ENCODE assay signal across 8 mouse cellular contexts in the genomic region with DNA sequence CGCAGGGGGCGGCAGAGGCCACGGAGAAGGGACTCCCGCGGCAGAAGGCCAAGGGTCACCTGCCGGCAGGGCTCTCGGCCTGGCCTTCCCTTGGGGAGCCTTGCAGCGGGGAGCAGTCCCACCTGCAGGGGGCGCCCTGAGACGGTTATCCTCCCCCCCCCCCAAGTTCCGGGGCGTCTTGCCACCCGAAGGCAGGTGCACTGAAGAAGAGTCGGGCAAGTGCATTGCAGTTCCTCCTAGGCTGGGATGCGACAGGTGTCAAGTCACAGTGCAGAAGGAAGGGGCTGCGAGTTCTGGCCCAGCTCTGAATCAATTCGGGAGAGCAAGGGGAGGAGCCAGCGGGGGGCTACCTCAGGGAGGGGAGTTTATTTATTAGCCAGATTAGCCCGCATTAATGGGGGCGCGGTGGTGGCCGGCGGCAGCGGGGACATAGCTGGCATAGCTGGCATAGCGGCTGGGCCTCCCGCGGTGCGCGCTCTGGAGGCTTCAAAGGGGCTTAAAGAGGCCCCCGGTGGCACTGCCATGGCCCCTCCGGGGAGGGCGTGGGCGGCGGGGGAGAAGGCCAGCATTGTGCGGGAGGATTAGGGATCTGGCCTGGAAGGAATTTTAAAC.
A peak's percentile ranks its signal among the peaks of the same experiment; 100 is the strongest.
DNase-seq lines count a peak whose midpoint lies in the region; ATAC-seq and TF ChIP-seq lines count a peak whose summit lies in the region.

No protein-coding gene starts in this region.

- H3K9ac ChIP-seq in hindbrain, embryonic 15.5 days: no peak overlapping the region
- no peak overlapping the region for H3K9ac ChIP-seq in liver, adult 2 months (ENCODE audit: low read depth, low read length)

- H3K27ac ChIP-seq in hindbrain, embryonic 15.5 days (replicated peaks): no peak overlapping the region
- no peak overlapping the region for H3K27ac ChIP-seq in liver, adult 2 months (replicated peaks; ENCODE audit: insufficient read depth, low read depth, low read length)

- peak overlapping the region; percentile 26 for H3K4me2 ChIP-seq in hindbrain, embryonic 15.5 days

- TF ChIP-seq CTCF in lung, adult 2 months (IDR thresholded peaks at IDR 0.05; ENCODE audit: insufficient read depth, low read length): 0 out of 2 replicates have a peak, but pooled peaks have one; percentile 4
- peak; percentile 59 for TF ChIP-seq CTCF in liver, adult 2 months (IDR thresholded peaks at IDR 0.05; ENCODE audit: low read depth, low read length)

- H3K4me1 ChIP-seq in lung, adult 2 months (ENCODE audit: control insufficient read depth, insufficient read depth, low read length): no peaks in the 10 kb centered on the region
- peaks cover 12% of the 10 kb centered on the region for H3K4me1 ChIP-seq in hindbrain, embryonic 15.5 days (replicated peaks)
- H3K4me1 ChIP-seq in liver, adult 2 months (ENCODE audit: control insufficient read depth, insufficient read depth, low read length): no peaks in the 10 kb centered on the region

- no peak for DNase-seq in lung, adult 2 months
- no peak for DNase-seq in lung, postnatal 36 days
- DNase-seq in embryo, embryonic 11.5 days (ENCODE audit: low read depth, low spot score): peak; percentile 24
- peak; percentile 22 for DNase-seq in liver, adult 2 months (ENCODE audit: extremely low read depth, low read depth, low spot score)
- DNase-seq in retina, postnatal 7 days (ENCODE audit: low read depth, low spot score): peak; percentile 49
- DNase-seq in adrenal gland, adult 18-20 months (ENCODE audit: low spot score in 2 of 2): no peak
- DNase-seq in layer of hippocampus, adult 8-10 months (ENCODE audit: low spot score in 2 of 2): no peak

- ATAC-seq in hindbrain, embryonic 15.5 days (ENCODE audit: low FRiP score, low read depth): no peak

- no peaks in the 10 kb centered on the region for H3K36me3 ChIP-seq in hindbrain, embryonic 15.5 days
- H3K36me3 ChIP-seq in liver, adult 2 months (ENCODE audit: control insufficient read depth, insufficient read depth, low read length): no peaks in the 10 kb centered on the region

- H3K27me3 ChIP-seq in hindbrain, embryonic 15.5 days: peaks cover 7% of the 10 kb centered on the region
- no peaks in the 10 kb centered on the region for H3K27me3 ChIP-seq in liver, adult 2 months (ENCODE audit: control insufficient read depth, insufficient read depth, low read length)

- no peaks in the 10 kb centered on the region for H3K9me3 ChIP-seq in hindbrain, embryonic 15.5 days

- no peak overlapping the region for H3K4me3 ChIP-seq in lung, adult 2 months (replicated peaks; ENCODE audit: extremely low read depth, low read depth, low read length)
- H3K4me3 ChIP-seq in hindbrain, embryonic 15.5 days: 0 out of 2 replicates have a peak overlapping the region, but pooled peaks have one; percentile 1
- no peak overlapping the region for H3K4me3 ChIP-seq in liver, adult 2 months (ENCODE audit: insufficient read depth, low read depth, low read length)

- TF ChIP-seq POLR2A in lung, adult 2 months (IDR thresholded peaks at IDR 0.05; ENCODE audit: borderline replicate concordance, extremely low read depth, low read depth, low read length): no peak
- no peak for TF ChIP-seq POLR2A in liver, adult 2 months (IDR thresholded peaks at IDR 0.05; ENCODE audit: extremely low read depth, insufficient read depth, low read length)

- 27% methylated on average over 35 of the region's 35 CpGs for WGBS in lung, adult 2 months
- WGBS in hindbrain, embryonic 15.5 days: 3% methylated on average over 31 of the region's 35 CpGs
- WGBS in liver, adult 2 months: 39% methylated on average over 35 of the region's 35 CpGs

- no peaks in the 10 kb centered on the region for H3K79me2 ChIP-seq in liver, adult 2 months (ENCODE audit: control insufficient read depth, insufficient read depth, low read length)

Comparison
In these comparisons a context has a peak if more than half of its experiments do, and no peak if none do; other contexts are left out.
1. DNase-seq: peak in embryo, embryonic 11.5 days (single experiment), liver, adult 2 months (single experiment) and retina, postnatal 7 days (single experiment); none in lung, adult 2 months (single experiment), lung, postnatal 36 days (single experiment), adrenal gland, adult 18-20 months (0 of 2) and layer of hippocampus, adult 8-10 months (0 of 2).